Mouse (Mus musculus): ENCODE measurements around the gene Dtnbp1. TPM values are rescaled to one million over a fixed set of nuclear protein-coding genes. Genes with fewer than 3 reads are reported as not detected.

Gene Dtnbp1
- total RNA-seq (2017) = 28.6 to 38.3 TPM (median 35.3 TPM) in 3 replicates

DNA sequence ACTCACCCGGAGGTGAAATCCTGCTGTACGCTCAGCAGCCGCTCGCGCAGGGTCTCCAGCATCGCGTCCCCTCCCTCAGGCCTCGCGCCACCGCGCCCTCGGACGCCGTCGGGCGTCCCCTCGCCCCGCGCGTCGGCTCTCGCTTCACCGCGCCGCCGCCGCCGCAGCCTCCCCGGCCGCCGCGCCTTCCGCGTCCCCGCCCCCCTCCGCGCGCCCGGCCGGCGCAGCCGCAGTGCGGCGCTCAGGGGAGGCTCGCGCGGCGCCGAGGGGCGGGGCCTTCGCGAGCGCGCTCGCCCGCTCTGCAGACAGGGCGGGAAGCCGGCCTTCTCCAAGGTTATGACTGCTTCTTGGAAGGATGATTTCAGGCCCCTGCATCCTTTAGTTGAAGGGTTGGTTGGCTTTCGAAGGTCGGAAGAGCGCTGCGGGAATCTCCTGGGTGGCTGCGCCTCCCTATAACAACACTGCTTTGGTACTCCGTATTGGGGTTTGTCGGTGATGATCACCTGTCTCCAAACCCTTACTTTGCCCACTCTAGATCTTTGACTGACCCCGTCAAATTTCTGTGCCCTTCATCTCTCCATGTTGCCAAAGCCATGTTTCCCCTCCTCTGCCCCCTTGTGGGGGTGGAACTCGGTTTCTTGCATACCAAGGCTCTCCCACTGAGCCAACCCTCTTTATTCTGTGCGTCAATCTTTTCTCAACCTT, at the start of gene Dtnbp1:
TSS of gene Dtnbp1 (minus strand) at position 237 of the 705 bp plus-strand sequence.
- peak; percentile 7; the same call in 1 of the 2 replicates for ATAC-seq (replicated peaks; ENCODE audit: insufficient number of reproducible peaks, low FRiP score, low TSS enrichment, poor library complexity, severe bottlenecking)

DNA sequence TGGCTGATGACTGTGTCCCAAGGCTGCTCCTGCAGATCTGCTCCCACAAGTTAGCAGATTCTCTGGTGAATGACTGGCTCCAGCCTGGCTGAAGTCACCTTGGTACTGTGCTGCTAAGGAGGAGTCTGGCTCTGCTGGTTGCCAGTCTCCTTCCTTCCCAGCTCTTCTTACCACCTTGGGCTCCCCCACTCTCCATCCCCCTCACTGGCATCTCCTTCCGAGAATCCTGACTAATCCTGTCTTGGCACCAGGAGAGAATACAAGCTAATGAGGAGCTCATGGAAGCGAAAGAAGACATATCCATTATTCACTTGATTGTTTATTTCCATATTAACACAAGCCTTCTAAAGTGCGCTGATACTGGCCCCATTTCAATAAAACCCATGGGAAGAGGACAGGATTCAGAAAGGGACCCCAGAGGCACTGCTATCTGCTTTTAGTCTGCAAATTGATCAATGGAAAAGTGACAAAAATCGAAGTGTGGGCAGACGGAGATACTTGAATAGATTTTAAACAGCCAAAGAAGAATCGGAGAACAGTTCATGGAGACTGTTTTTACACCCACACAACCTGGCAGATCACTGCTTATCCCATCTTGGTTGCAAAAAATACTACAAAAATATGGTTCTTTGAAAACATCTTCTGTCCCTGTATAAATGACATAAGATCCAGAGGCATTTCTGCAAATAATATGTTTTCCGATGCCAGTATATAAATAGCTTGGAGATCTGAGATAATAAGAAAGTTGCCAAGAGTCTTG, 47.5 kb upstream of the Dtnbp1 start:
- no peak for ATAC-seq (replicated peaks; ENCODE audit: insufficient number of reproducible peaks, low FRiP score, low TSS enrichment, poor library complexity, severe bottlenecking)

DNA sequence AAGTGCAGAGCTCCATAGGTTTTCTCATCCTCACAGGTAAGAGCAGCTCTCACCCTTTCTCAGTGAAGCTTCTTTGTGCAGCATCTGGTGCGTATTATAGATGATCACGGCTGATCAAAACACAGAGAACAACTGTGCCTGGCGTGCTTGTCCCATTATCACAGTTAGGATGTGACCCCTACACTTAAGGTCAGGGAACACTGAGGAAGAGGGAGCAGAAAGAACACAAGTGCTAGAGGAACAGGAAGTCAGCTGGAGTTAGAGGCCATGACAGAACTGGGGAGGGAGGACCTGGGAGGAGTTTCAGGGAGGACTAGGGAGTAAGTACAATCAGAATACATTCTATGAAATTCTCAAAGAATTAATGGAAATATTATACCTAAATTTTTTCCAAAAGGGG, 41.5 kb upstream of the Dtnbp1 start:
- ATAC-seq (replicated peaks; ENCODE audit: insufficient number of reproducible peaks, low FRiP score, low TSS enrichment, poor library complexity, severe bottlenecking) = no peak

DNA sequence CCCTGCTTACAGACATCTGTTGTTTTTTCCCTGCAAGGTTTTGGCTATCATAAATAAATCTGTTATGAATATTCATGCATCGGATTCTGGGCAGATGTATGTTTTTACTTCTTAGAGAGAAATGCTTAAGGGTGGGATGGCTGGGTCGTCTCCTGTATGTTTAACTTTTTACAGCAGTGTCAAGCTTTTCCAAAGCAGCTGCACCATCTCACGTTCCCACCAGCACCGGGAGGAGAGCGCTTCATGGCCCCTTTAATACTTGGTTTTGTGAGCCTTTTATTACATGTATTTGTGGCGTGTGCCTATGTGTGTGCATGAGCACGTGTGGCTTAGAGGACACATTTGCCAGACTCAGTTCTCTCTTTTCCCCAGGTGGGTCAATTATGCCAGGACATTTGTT, 38.8 kb upstream of the Dtnbp1 start:
- ATAC-seq (replicated peaks; ENCODE audit: insufficient number of reproducible peaks, low FRiP score, low TSS enrichment, poor library complexity, severe bottlenecking) = no peak

DNA sequence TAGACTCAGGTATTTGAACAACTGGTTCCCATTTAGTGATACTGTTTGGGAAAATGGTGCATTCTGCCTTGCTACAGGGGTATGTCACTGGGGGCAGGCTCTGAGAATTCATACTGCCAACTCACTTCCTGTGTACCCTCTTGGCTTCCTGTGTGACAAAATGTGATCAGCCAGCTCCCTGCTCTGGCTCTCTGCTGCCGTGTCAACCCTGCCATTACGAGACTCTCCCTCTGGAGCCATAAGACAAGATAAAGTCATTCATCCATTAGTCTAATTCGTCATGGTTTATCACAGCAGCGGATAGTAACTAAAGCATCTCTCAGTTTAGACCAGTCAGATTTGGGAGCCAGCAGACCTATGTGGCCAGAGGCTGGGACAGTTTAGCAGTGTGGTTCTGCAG, 38.2 kb upstream of the Dtnbp1 start:
- no peak for ATAC-seq (replicated peaks; ENCODE audit: insufficient number of reproducible peaks, low FRiP score, low TSS enrichment, poor library complexity, severe bottlenecking)

DNA sequence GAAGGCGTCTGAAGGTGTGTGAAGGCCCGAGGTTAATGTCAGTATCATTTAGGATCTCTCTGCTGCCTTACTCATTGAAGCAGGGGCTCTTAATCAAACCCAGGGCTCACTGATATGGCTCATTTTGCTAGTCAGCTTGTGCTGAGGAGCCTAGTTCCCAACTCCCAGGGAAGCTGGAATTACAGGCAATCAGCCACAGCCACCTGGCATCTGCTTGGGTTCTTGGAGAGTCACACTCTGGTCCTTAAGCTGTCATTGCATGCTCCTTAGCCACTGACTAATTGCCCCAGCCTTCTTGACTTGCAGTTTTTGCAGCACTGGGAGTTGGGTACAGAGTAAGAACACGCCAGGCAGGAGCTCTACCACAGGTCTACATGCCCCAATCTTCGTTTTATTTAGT, 34.5 kb upstream of the Dtnbp1 start:
- no peak for ATAC-seq (replicated peaks; ENCODE audit: insufficient number of reproducible peaks, low FRiP score, low TSS enrichment, poor library complexity, severe bottlenecking)

DNA sequence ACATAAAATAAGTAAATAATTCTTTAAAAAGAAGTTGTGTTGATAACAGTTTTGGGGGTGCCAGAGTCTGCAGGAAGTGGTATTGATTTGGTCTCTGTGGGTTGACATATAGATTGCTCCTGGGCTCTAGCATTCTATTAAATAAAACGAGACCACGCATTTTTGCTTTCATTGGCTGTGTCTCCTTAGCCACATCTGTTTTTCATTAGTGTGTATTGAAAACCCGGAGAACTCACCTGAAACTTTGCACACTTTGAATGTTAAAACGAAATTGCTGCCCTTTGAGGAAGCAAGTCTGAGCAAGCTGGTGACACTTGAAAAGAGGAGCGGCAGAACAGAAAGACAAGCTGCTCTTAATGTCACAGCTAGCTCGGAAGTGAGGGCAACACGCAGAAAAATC, 32.8 kb upstream of the Dtnbp1 start:
- ATAC-seq (replicated peaks; ENCODE audit: insufficient number of reproducible peaks, low FRiP score, low TSS enrichment, poor library complexity, severe bottlenecking) = no peak

DNA sequence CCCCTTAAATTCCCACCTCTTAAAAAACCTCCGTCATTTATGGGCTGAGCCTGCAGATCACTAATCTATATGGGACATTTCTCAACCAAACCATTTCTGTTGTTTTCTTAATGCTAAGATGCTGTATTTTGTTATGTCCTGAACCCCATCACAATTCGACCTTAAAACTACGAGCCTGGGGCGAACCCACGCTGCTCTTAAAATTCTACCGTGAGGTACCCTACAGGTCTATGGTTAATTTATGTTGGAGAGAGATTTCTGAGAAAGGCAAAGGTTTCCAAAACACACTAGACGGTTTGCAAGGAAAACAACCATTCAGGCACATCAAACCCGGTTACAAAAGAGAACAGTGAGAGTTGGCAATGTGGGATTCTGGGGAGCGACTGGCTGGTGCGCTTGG, 31.4 kb upstream of the Dtnbp1 start:
- no peak for ATAC-seq (replicated peaks; ENCODE audit: insufficient number of reproducible peaks, low FRiP score, low TSS enrichment, poor library complexity, severe bottlenecking)

DNA sequence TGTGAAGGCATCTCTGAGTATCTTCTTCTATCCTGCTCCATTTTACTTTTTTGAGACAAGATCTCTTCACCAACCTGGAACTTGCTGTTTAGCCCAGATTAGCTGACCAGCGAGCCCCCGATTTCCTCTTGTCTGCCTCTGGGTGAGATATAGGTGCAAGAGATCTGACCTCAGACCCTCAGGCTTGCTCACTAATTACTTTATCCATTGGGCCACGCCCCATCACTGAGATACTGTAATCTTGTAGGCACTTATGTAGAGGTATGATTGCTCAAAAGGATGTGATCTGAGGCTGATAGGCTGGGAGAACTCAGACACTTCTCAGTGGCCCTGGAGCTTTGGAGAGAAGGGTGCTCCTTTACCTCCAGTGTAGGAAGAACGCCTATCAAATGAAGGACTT, 30.5 kb upstream of the Dtnbp1 start:
- ATAC-seq (replicated peaks; ENCODE audit: insufficient number of reproducible peaks, low FRiP score, low TSS enrichment, poor library complexity, severe bottlenecking) = no peak

DNA sequence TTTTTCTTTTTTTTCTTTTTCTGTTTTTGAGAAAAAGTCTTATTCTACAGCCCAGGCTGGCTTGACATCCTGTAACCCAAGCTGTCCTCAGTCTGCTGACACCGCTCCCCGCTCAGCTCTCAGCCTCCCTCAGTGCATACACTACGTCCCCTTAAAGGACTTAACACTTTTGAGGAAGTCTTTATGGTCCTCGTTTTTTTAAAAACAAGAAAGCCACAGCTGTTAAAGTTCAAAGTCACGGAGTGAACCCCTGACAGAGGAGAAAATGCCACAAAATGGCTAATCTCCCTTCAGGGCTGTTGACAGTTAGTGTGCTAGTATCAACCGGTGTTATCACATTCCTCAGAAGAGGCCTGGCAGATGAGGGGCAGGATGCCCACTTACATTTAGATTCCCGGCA, 29.8 kb upstream of the Dtnbp1 start:
- no peak for ATAC-seq (replicated peaks; ENCODE audit: insufficient number of reproducible peaks, low FRiP score, low TSS enrichment, poor library complexity, severe bottlenecking)

DNA sequence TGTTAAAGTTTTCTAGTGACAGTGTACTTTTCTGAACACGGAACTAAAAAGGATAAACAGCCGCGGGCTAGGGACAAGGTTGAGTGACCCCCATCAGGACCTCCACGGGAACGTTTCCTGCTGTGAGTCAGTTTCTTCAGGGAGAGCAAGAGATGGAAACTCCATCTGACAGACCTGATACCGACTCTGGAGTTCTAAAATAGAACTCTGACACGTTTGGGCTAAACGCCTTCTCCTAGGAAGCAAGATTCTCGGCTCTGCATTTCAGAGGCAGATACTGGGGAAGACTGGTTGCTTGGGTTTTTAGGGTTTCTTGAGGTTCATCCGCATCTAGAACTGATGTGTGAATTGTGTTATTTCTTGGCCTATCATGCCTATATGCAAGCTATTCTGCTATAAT, 29.4 kb upstream of the Dtnbp1 start:
- ATAC-seq (replicated peaks; ENCODE audit: insufficient number of reproducible peaks, low FRiP score, low TSS enrichment, poor library complexity, severe bottlenecking) = no peak

DNA sequence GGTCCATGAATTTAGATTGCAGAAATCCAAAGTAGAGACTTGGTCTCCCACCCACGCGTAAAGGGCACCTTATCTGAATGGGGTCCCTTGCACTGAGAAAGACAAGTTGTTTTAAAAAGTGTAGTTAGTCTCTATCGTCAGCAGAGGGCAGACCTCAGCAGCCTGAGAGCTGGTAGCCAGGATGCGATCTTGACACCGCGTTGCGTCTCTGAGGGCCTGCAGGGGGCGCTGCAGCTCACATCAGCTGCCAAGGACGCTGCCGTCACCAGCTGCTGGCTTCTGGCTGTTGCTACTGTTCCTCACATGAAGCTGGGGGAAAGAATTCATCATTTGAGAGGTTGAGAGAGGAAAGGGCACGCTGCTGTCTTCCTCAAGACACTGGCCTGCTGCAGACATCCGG, 28.9 kb upstream of the Dtnbp1 start:
- ATAC-seq (replicated peaks; ENCODE audit: insufficient number of reproducible peaks, low FRiP score, low TSS enrichment, poor library complexity, severe bottlenecking) = peak; percentile 100

DNA sequence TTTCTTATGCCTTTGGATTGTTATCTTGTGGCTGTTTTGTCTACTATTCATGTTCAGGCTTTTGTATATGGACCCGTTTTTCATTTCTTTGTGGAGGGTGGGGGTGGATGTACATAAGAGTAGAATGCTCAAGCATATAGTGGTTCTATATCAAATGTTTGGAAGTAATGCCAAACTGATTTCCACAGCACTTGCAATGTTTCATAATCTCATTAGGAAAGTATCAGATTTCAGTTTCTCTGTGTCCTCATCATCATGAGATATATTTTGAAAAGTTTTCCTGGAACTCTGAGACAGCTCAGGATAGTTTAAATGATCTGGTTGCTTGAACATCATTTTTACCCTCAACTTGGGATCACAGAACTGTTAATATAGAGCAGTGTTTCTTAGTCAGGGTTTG, 27.8 kb upstream of the Dtnbp1 start:
- no peak for ATAC-seq (replicated peaks; ENCODE audit: insufficient number of reproducible peaks, low FRiP score, low TSS enrichment, poor library complexity, severe bottlenecking)

DNA sequence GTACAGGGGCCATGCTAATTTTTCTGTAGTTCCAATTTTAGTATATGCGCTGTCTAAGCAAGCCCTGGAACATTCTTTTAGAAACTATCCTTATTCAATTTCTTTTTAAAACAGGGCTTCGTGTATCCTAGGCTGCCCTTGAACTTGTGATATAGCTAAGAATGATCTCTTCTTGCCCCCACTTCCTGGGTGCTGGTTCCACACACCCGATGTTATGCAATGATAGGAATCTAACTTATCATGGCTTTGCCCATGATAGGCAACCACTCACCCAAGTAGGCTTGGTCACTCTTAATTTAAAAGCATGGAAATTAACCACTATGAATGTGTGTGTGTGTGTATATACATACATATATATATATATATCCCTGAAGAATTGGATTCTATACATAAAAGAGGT, 24.3 kb upstream of the Dtnbp1 start:
- no peak for ATAC-seq (replicated peaks; ENCODE audit: insufficient number of reproducible peaks, low FRiP score, low TSS enrichment, poor library complexity, severe bottlenecking)

DNA sequence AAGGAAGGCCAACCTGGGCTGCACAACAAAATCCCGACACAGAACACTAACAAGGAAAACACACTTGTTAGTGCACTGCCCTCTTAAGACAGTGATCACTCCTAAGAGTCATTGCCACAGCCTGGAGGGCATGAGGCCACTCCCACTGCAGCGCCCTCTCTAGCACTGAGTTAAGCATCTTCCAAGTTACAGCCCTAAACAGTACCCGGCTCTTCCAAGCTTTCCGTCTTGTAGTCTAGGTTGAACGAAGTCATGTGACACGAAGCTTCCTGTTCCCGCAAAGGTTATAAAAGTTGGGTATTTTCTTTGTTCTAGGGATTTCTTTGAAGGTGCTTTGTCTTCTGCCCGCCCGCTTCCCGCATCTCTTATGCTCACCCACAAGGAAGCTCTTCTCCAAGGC, 22.9 kb upstream of the Dtnbp1 start:
- no peak for ATAC-seq (replicated peaks; ENCODE audit: insufficient number of reproducible peaks, low FRiP score, low TSS enrichment, poor library complexity, severe bottlenecking)

DNA sequence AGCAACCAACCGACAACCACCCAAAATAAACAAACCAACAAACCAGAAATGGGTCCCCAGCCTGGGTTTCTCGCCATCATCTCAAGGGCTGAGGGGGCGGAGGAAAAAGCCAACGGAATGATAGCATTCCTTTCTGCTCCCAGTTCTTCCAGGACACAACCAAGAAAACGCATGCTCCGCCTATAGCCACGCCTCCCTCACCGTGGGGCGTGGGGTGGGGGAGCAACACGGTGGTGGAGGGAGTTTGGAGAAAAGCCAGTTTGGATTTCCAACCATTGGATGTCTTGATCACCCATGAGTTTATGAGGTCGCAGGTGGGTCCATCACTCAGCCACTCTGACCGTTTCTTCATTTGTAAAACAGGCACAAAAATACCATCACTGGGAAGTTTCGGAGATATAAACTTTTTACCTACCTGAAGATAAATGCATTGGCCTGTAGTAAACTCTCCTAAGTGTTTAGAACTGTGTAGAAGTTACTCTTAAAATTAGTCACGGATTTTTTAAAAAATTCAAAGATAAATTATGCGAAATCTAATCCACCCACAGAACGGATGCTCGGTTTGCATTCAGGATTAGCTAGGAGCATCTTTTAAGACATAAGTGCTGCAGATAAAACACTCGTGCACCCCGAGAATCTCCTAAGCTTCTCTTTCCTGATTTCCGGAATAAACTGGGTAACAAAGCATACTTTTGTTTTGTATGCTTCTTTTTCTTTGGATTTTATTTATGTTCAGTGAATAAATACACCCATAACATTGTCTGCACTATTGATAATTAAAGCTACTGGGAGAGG, 21.6 kb upstream of the Dtnbp1 start:
- ATAC-seq (replicated peaks; ENCODE audit: insufficient number of reproducible peaks, low FRiP score, low TSS enrichment, poor library complexity, severe bottlenecking) = no peak

DNA sequence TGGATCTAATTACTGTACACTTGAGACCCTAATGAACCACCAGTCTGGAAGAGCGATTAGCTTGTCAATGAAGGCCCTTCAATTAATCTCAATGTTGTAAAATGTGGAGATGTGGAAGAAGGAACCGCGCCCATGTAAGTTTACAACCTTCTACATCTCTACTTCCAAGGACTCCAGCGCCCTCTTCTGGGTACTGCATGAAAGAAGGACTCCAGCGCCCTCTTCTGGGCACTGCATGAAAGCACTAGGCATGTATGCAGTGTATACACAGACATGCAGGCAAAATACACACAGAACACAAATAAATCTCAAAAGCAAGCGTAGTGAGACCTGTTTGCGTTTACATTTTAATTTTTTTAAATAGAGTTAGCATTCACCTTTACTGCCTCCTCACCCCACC, 6.2 kb upstream of the Dtnbp1 start:
- ATAC-seq (replicated peaks; ENCODE audit: insufficient number of reproducible peaks, low FRiP score, low TSS enrichment, poor library complexity, severe bottlenecking) = no peak; the same call in 1 of the 2 replicates

DNA sequence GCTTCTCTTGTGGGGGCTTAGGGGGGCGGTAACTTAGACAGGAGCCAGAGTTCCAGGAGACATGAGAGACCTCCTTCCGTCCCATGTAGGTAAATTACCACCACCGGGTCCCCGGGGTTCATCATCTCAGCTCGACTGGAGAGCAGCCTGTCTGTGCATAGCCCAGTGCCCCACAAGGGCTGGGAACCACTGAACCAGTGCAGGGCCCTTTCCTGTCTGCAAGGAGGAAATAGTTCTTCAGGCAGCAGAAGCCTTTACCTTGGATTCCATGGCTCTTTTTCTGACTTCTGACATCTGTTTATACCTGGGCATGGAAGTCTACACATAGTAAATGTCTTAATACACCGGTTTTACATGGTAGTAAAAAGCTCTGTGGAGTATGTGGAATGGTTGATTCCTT, 5.8 kb upstream of the Dtnbp1 start:
- ATAC-seq (replicated peaks; ENCODE audit: insufficient number of reproducible peaks, low FRiP score, low TSS enrichment, poor library complexity, severe bottlenecking) = no peak

DNA sequence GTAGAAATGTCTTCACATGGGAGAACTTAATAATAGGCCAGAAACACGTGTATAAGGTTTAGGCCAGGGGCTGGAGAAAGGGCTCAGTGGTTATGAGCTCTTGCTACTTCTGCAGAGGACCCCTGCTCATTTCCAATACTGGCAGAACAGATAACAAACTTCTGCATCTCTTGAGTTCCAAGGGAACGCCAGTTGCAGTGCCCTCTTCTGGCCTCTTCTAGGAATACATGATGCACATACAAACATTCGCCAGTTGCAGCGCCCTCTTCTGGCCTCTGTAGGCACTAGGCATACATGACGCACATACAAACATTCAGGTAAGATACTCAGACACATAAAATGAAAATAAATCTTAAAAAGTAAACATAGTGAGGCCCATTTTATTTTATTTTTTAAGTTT, 4.5 kb upstream of the Dtnbp1 start:
- no peak; the same call in 1 of the 2 replicates for ATAC-seq (replicated peaks; ENCODE audit: insufficient number of reproducible peaks, low FRiP score, low TSS enrichment, poor library complexity, severe bottlenecking)

DNA sequence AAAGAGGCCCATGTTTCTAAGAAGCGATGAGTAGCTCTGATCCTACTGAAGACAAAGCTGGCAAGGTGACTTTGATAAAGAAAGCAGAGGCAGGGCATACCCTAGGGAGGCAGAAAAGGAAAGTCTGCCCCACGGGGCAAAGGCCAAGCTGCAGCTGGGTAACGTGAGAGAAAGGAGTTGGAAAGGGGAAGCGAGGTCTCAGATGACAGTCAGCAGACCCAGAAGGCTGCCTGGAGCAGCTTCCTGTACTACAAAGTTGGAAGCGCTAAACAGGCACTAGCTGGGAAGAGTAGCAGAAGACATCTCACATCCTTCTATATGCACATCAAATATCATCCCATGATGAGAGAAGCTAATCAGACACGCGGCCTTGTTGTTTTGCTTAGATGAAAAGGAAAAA, 3.9 kb upstream of the Dtnbp1 start:
- no peak; the same call in 1 of the 2 replicates for ATAC-seq (replicated peaks; ENCODE audit: insufficient number of reproducible peaks, low FRiP score, low TSS enrichment, poor library complexity, severe bottlenecking)
